Mouse (Mus musculus) heart, adult 10 weeks (tissue): Measurements from ENCODE around the gene Gm42715. TPM values are rescaled to one million over a fixed set of nuclear protein-coding genes. Genes with fewer than 3 reads are reported as not detected.

ENCODE experiments used
- polyA plus RNA-seq: library from polyadenylated mRNA; stranded (reverse); fragments of 350-450 nt; fragmentation: Illumina TruSeq; extraction: RNeasy Lipid Tissue Mini Kit (QIAGEN cat#74804); gene quantifications from one replicate; pipeline ENCODE4 v1.2.3, GENCODE M21; 2014; ENCODE audit warnings: low read depth, low replicate concordance

The Gm42715 gene
- polyA plus RNA-seq: 14.5 TPM

GRCm38 (mm10) chr7:127519284-127519683, at the start of gene Gm42715:
Gm42715 (plus strand) TSS chr7:127519584.

GRCm38 (mm10) chr7:127478635-127479317, 40.6 kb upstream of the Gm42715 start, which contains the start of gene Fbrs:
Fbrs (plus strand) TSS chr7:127479199.

GRCm38 (mm10) chr7:127511808-127512230, 7.6 kb upstream of the Gm42715 start, which contains the start of gene Srcap:
Srcap (plus strand) TSS chr7:127511983.

GRCm38 (mm10) chr7:127561340-127561858, 42.0 kb downstream of the Gm42715 start, which contains the start of gene Tmem265:
Tmem265 (plus strand) TSS chr7:127561390.

GRCm38 (mm10) chr7:127572895-127573471, 53.6 kb downstream of the Gm42715 start, which contains the start of gene Phkg2:
Phkg2 (plus strand) TSS chr7:127573340.

GRCm38 (mm10) chr7:127588011-127588871, 68.9 kb downstream of the Gm42715 start, which contains the start of the genes Ccdc189 and Rnf40:
Ccdc189 (minus strand) TSS chr7:127588595.
Rnf40 (plus strand) TSS chr7:127588767.

GRCm38 (mm10) chr7:127614891-127615843, 95.8 kb downstream of the Gm42715 start, which contains the start of gene Zfp629:
Zfp629 (minus strand) TSS chr7:127615797.

Other genes with a start within 250 kb of the Gm42715 start
- gene Sephs2, start 245.5 kb upstream of the Gm42715 start, polyA plus RNA-seq: 26.0 TPM
- 0.81 TPM for gene Itgal, start 223.3 kb upstream of the Gm42715 start, polyA plus RNA-seq
- 33.8 TPM for gene Zfp768, start 174.0 kb upstream of the Gm42715 start, polyA plus RNA-seq
- gene Zfp747, start 143.5 kb upstream of the Gm42715 start, polyA plus RNA-seq: 3.9 TPM
- 1.5 TPM for gene 9130019O22Rik, start 132.4 kb upstream of the Gm42715 start, polyA plus RNA-seq
- gene E430018J23Rik, start 126.0 kb upstream of the Gm42715 start, polyA plus RNA-seq: 3.4 TPM
- 4.4 TPM for gene Zfp764, start 112.8 kb upstream of the Gm42715 start, polyA plus RNA-seq
- 3.6 TPM for gene Zfp688, start 97.5 kb upstream of the Gm42715 start, polyA plus RNA-seq
- gene Zfp689, start 70.4 kb upstream of the Gm42715 start, polyA plus RNA-seq: 1.2 TPM
- gene Prr14, start 60.0 kb upstream of the Gm42715 start, polyA plus RNA-seq: 35.5 TPM
- gene Fbrs, start 40.4 kb upstream of the Gm42715 start, polyA plus RNA-seq: 34.1 TPM
- 15.8 TPM for gene Srcap, start 7.6 kb upstream of the Gm42715 start, polyA plus RNA-seq
- not detected for gene Tmem265, start 41.8 kb downstream of the Gm42715 start, polyA plus RNA-seq
- 24.2 TPM for gene Phkg2, start 53.8 kb downstream of the Gm42715 start, polyA plus RNA-seq
- gene Ccdc189, start 69.0 kb downstream of the Gm42715 start, polyA plus RNA-seq: 10.8 TPM
- gene Rnf40, start 69.2 kb downstream of the Gm42715 start, polyA plus RNA-seq: 30.3 TPM
- gene Zfp629, start 96.2 kb downstream of the Gm42715 start, polyA plus RNA-seq: 19.1 TPM
- 20.2 TPM for gene Bcl7c, start 189.3 kb downstream of the Gm42715 start, polyA plus RNA-seq
- gene Ctf1, start 193.2 kb downstream of the Gm42715 start, polyA plus RNA-seq: 10.0 TPM
- gene Ctf2, start 212.6 kb downstream of the Gm42715 start, polyA plus RNA-seq: not detected
- gene Fbxl19, start 225.0 kb downstream of the Gm42715 start, polyA plus RNA-seq: 3.5 TPM